Mouse (Mus musculus) hindbrain, embryonic 12.5 days (tissue): ENCODE data around the gene Gm20661. TPM values are rescaled to one million over a fixed set of nuclear protein-coding genes. Genes with fewer than 3 reads are reported as not detected.

Source experiments
- ATAC-seq: fragments of 200-750 bp; cut with Nextera tagmentation; 2 replicates; pipeline ENCODE4 v1.8.0; 2017; ENCODE audit warnings: moderate TSS enrichment; ENCODE audit not compliant: low FRiP score
- H3K27ac ChIP-seq: fragments of 300-500 bp; sonication (generic); 2 replicates; pipeline ENCODE4 v1.5.1; 2016; ENCODE audit warnings: mild to moderate bottlenecking
- H3K27me3 ChIP-seq: fragments of 300-500 bp; sonication (generic); 2 replicates; pipeline ENCODE4 v1.6.1; 2016; ENCODE audit warnings: mild to moderate bottlenecking
- H3K36me3 ChIP-seq: fragments of 300-500 bp; sonication (generic); 2 replicates; pipeline ENCODE4 v1.6.1; 2016; ENCODE audit warnings: mild to moderate bottlenecking
- H3K4me1 ChIP-seq: fragments of 300-500 bp; sonication (generic); 2 replicates; pipeline ENCODE4 v1.6.1; 2016
- H3K4me2 ChIP-seq: fragments of 300-500 bp; sonication (generic); replicated peaks from 2 replicates; pipeline ENCODE4 v1.6.1; 2016; ENCODE audit warnings: mild to moderate bottlenecking
- H3K4me3 ChIP-seq: fragments of 300-500 bp; sonication (generic); 2 replicates; pipeline ENCODE4 v1.5.1; 2016; ENCODE audit warnings: mild to moderate bottlenecking
- H3K9ac ChIP-seq: fragments of 300-500 bp; sonication (generic); 2 replicates; pipeline ENCODE4 v1.6.1; 2016; ENCODE audit warnings: mild to moderate bottlenecking, moderate library complexity
- H3K9me3 ChIP-seq: fragments of 300-500 bp; sonication (generic); replicated peaks from 2 replicates; pipeline ENCODE4 v1.6.1; 2016; ENCODE audit warnings: mild to moderate bottlenecking
- WGBS: fragments of 180-500 bp; shearing (Covaris S2); methylation state at CpG from one replicate; pipeline ENCODE4 v1.1.7; 2016; 5-methylcytosine and 5-hydroxymethylcytosine counted together
- polyA plus RNA-seq: library from polyadenylated mRNA; unstranded; fragments of >200 nt; fragmentation: Nextera tagmentation; extraction: Ambion mirVana; gene quantifications from 2 replicates; pipeline ENCODE4 v1.2.1, GENCODE M21; 2016

Gm20661 gene
- polyA plus RNA-seq, 1 experiment from 2014 or later, result 3.2 TPM

DNA sequence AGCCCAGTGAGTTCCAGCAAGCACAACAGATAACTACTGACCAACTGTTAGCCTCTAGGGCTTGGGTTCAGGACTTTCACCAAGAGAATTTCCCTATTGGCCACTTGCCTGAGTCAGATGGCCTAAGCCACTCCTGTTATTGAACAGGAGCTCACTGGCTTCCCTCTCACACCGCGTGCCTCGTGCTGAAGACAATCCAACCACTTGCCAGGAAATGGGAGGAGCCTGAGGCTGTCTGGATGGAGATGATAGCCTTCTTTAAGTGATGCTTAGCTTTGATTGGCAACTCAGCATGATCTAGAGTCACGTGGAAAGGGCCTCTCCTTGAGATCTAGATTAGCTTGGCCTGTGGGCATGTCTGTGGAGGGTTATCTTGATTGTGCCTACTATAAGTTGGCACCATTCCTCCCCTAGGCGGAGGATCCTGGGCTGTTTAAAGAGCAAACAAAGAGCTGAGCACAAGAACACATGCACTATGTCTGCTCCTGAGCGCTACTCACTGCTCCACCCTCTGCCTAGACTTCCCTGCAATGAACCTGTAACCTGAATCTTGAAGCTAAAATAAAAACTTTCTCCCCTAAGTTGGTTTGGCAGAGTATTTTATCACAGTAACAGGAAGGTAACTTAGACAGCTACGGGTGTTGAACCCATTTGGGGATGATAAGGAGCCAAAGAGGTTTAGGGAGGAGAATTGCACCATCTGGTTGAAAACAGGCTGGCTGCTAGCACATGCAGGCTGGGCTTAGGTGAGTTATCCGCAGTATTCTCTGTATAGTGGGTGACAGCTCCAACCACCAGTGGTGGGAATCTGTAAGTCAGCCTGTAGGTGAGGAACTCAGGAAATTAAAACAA, 10.9 kb upstream of the Gm20661 start:
- Histone ChIP-seq H3K4me2 (no peak overlapping the region), H3K27ac (no peak overlapping the region), H3K4me3 (no peak overlapping the region), H3K36me3 (peaks cover 22% of the 10 kb centered on the region), H3K27me3 (no peaks in the 10 kb centered on the region), H3K4me1 (0 out of 2 replicates have a peak, but pooled peaks cover 4% of the 10 kb centered on the region), H3K9me3 (no peaks in the 10 kb centered on the region), H3K9ac (no peak overlapping the region)
- WGBS, result 85% methylated on average over 8 of the region's 8 CpGs
- ATAC-seq, result no peak

DNA sequence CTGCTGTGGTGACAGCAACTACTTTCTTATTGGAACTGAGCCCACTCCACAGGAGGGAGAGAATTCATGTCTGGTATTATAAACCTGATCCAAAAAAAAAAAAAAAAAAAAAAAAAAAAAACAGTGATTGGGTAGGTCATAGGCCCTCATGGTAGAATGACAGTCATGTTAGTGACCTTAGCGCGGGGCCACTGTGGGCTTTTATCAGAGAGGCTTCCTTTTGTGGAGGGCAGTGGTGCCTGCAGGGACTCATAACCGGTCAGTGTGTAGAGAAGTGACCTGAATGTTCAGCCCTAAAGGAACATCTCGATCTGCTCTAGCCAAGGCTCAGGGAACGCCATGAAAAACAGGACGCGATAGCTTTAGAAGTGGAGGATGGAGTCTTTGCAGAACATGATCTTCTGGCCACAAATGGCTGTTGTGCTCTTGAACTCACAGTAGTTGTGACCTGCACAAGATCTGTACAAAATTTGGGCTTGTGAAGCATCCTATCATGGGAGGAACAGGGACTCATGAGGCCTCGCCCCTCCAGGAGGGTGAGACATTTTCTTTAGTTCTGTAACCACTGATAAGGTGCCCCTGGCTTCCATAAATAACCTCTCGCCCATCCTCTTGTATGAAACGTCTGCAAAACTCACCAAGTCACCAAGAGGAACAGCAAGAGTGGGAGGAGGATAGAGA, 8.2 kb upstream of the Gm20661 start:
- H3K4me2 ChIP-seq, result no peak overlapping the region
- peaks cover 15% of the 10 kb centered on the region for H3K36me3 ChIP-seq
- H3K4me1 ChIP-seq, result 0 out of 2 replicates have a peak, but pooled peaks cover 4% of the 10 kb centered on the region
- no peak overlapping the region; the same call in 1 of the 2 replicates for H3K27ac ChIP-seq
- 82% methylated on average over 10 of the region's 10 CpGs for WGBS
- H3K27me3 ChIP-seq, result no peaks in the 10 kb centered on the region
- H3K9ac ChIP-seq, result no peak overlapping the region
- no peak overlapping the region for H3K4me3 ChIP-seq
- no peaks in the 10 kb centered on the region for H3K9me3 ChIP-seq
- ATAC-seq, result no peak

DNA sequence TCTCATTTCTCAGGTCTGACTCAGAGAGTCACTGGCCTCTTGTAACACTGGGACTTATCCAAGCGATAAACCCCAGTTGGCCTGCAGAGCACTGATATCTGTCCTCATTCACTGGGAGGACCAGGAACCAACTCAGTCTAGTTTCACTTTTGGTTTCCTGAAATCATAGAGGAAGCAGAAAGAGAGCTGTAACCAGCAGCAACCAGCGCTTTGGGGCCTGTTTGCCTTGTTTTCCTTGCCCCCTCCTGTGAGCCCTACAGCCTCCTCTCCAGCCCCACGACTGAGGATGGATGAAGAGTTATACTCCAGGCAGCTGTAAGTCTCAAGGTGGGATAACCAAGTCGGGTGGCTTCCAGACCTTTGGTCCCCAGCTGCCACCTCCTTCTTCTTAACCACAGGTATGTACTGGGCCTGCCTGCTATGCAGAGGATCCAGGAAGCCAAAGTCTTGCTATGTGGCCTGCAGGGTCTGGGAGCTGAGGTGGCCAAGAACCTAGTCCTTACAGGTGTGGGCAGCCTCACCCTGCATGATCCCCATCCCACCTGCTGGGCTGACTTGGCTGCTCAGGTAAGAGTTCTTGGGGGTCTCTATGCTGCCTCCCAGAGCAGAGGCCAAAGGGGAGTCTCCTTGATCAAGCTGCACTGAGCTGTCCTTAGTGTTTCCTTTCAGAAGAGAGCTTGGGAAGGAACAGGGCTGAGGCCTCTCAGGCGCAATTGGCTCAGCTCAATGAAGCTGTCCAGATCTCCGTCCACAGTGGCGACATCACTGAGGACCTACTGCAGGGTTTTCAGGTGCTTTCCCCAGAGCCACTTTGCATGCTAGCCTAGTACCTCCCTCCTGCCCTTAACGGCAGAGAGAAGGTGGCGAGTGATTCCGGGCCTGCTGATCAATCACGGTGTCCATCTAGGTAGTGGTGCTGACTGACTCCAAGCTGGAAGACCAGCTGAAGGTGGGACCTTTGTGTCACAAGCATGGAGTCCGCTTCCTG, 7.2 kb upstream of the Gm20661 start, which contains the start of gene Uba7:
Gene Uba7, plus strand, starts transcription at position 107 of the 988 bp plus-strand sequence.
- no peaks in the 10 kb centered on the region for H3K9me3 ChIP-seq
- H3K27me3 ChIP-seq, result no peaks in the 10 kb centered on the region
- H3K27ac ChIP-seq, result peak within 1 kb of the TSS; percentile 2; the same call in 1 of the 2 replicates
- no peak for ATAC-seq
- H3K4me2 ChIP-seq, result no peak within 1 kb of the TSS
- 74% methylated on average over 12 of the region's 12 CpGs for WGBS
- H3K36me3 ChIP-seq, result peaks cover 6% of the 10 kb centered on the region
- H3K9ac ChIP-seq, result no peak within 1 kb of the TSS
- no peak within 1 kb of the TSS for H3K4me3 ChIP-seq
- peaks cover 6% of the 10 kb centered on the region for H3K4me1 ChIP-seq

DNA sequence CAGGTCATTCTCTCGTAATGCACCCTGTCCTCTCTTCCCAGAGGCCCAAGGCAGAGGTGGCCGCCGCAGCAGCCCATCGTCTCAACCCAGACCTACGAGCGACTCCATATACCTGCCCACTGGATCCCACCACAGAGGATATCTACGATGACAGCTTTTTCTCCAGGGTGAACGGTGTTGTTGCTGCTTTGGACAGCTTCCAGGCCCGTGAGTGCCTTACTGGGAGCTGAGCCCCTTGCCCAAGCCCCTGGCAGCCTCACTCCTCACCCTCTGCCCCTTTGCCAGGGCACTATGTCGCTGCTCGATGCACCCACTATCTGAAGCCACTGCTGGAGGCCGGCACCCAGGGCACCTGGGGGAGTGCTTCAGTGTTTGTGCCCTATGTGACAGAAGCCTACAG, 4.0 kb upstream of the Gm20661 start:
- Histone ChIP-seq H3K27me3 (peaks cover 8% of the 10 kb centered on the region), H3K9ac (no peak overlapping the region), H3K27ac (no peak overlapping the region), H3K4me3 (no peak overlapping the region), H3K4me1 (peaks cover 34% of the 10 kb centered on the region), H3K36me3 (no peaks in the 10 kb centered on the region), H3K9me3 (no peaks in the 10 kb centered on the region), H3K4me2 (no peak overlapping the region)
- ATAC-seq, result no peak
- WGBS, result 93% methylated on average over 12 of the region's 12 CpGs

DNA sequence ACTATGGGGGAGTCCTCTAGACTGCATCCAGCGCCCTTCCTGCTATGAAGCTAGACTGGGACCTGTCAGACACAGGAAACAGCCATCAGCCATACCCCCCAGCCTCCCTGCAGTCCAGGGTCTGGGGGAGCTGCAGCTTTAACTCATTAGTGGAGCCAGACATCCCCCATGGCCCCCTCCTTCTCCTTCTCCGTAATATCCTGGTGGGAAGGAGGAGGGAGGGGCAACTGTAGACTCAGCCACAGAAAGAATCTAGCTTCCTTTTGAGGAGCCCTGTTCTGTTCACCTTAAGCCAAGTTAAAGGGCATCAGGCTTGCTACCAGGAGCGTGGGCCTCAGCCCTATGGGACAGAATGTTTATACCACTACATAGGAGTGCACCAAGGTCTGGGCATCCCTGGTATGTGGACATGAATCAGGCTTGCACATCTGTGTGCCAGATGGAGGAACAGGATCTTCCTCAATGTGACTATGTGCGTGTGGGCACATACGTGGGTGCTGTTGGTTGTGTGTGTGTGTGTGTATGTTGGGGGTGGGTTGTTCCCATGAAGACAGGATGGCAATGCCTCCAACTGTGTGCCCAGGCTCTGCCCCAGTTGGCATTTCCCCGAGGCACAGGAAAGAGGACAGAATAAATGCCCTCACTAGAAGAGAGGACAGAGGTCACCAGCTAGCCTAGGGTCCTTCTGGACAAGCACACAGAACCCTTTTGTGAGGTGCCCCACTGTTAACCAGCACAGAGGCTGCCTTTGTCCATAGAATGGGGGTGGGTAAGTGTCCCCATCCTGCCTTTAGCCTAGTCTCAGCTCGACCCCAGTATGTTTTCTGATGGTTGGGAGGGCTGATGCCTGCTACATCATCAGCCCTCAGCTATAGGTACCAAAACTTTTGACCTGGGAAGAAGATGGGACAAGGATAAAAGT, 913 bp upstream of the Gm20661 start:
- H3K4me3 ChIP-seq, result peak overlapping the region; percentile 6; the same call in 1 of the 2 replicates
- peak overlapping the region; percentile 84 for H3K4me2 ChIP-seq
- 48% methylated on average over 7 of the region's 7 CpGs for WGBS
- H3K9ac ChIP-seq, result no peak overlapping the region
- ATAC-seq, result no peak
- H3K27ac ChIP-seq, result peak overlapping the region; percentile 82
- H3K36me3 ChIP-seq, result no peaks in the 10 kb centered on the region
- H3K4me1 ChIP-seq, result peaks cover 38% of the 10 kb centered on the region
- no peaks in the 10 kb centered on the region for H3K9me3 ChIP-seq
- H3K27me3 ChIP-seq, result peaks cover 24% of the 10 kb centered on the region

DNA sequence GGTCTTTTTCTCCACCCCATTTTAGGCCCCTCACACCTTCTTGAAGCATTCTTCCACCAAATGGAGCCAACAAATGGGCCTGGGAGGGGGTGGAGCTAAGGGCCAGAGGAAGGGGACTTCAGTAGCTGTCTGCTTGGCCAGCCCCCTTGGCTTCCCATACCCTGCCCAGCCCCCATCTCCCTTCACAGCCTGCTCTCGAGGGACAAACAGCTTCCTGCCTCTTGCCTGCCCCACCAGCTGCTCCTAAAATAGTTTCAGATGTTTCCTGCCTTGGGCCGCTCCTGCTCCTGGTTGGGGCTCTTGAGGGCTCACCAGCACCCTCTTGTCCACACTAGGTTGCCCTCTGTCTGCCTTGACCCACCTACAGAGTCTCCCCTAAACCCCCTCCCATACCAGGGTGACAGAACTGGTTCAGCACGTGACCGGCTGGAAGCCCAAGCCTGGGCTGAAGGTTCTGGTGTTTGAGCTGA, 598 bp downstream of the Gm20661 start:
- Histone ChIP-seq H3K4me3 (peak overlapping the region; percentile 62), H3K36me3 (no peaks in the 10 kb centered on the region), H3K4me1 (peaks cover 41% of the 10 kb centered on the region), H3K9me3 (no peaks in the 10 kb centered on the region), H3K9ac (peak overlapping the region; percentile 35; the same call in 1 of the 2 replicates), H3K27me3 (peaks cover 24% of the 10 kb centered on the region), H3K27ac (peak overlapping the region; percentile 82), H3K4me2 (peak overlapping the region; percentile 84)
- ATAC-seq, result no peak
- whole genome bisulfite sequencing, result 37% methylated on average over 4 of the region's 4 CpGs

DNA sequence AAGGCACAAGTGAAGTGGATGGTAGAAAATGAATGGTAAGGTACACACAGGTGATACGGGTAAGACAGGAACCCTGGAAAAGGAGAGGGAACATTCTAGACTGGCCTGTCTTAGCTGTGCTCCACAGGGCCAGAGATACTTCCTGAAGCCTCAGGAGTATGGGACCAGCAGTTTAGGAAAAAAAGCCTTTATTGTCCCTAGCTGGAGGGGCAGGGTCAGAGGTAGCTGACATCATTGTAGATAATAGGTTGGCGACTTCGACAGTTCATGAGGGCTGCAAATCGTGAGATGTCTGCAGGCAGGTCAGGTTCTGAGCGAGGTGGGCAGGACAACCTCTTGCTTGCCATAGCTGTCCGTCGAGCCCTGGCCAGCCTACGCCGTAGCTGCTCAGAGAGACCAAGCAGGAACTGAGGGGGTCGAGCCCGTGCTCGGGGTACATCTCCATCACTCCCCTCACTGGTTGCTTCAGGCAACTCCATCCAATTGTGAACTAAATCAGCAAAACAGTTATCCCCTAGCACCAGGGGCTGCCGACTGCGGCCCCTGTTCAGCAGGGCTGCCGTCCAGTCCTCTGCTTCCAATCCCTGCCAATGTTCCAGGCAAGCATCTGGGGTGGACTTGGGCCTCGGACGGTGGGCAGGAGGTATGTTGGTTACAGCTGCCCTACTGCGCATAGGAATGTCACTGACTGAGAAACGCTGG, 1.3 kb downstream of the Gm20661 start:
- H3K9me3 ChIP-seq, result no peaks in the 10 kb centered on the region
- no peaks in the 10 kb centered on the region for H3K36me3 ChIP-seq
- H3K27ac ChIP-seq, result peak overlapping the region; percentile 82
- H3K4me3 ChIP-seq, result peak overlapping the region; percentile 62
- peak overlapping the region; percentile 68 for H3K9ac ChIP-seq
- WGBS, result 58% methylated on average over 19 of the region's 19 CpGs
- no peak for ATAC-seq
- peak overlapping the region; percentile 84 for H3K4me2 ChIP-seq
- H3K27me3 ChIP-seq, result peaks cover 24% of the 10 kb centered on the region
- H3K4me1 ChIP-seq, result peaks cover 41% of the 10 kb centered on the region

DNA sequence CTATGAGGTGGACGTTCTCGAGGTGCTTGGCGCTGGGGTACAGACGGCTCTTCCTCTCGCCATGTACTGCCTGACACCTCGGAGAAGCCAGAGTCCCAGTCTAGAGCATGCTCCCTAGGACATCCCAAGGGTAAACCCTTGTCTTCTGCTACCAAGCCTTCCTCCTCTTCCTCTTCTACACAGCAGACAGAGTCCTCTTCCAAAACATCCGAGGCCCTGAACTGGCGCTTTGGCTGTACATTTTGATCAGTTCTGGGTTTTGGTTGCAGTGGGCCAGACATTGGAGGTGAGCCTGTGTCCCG, 1.8 kb downstream of the Gm20661 start:
- H3K9me3 ChIP-seq, result no peaks in the 10 kb centered on the region
- no peak for ATAC-seq
- peak overlapping the region; percentile 84 for H3K4me2 ChIP-seq
- H3K36me3 ChIP-seq, result no peaks in the 10 kb centered on the region
- 53% methylated on average over 9 of the region's 9 CpGs for WGBS
- peaks cover 41% of the 10 kb centered on the region for H3K4me1 ChIP-seq
- H3K27ac ChIP-seq, result peak overlapping the region; percentile 82
- H3K27me3 ChIP-seq, result peaks cover 24% of the 10 kb centered on the region
- H3K9ac ChIP-seq, result peak overlapping the region; percentile 68
- peak overlapping the region; percentile 62 for H3K4me3 ChIP-seq

DNA sequence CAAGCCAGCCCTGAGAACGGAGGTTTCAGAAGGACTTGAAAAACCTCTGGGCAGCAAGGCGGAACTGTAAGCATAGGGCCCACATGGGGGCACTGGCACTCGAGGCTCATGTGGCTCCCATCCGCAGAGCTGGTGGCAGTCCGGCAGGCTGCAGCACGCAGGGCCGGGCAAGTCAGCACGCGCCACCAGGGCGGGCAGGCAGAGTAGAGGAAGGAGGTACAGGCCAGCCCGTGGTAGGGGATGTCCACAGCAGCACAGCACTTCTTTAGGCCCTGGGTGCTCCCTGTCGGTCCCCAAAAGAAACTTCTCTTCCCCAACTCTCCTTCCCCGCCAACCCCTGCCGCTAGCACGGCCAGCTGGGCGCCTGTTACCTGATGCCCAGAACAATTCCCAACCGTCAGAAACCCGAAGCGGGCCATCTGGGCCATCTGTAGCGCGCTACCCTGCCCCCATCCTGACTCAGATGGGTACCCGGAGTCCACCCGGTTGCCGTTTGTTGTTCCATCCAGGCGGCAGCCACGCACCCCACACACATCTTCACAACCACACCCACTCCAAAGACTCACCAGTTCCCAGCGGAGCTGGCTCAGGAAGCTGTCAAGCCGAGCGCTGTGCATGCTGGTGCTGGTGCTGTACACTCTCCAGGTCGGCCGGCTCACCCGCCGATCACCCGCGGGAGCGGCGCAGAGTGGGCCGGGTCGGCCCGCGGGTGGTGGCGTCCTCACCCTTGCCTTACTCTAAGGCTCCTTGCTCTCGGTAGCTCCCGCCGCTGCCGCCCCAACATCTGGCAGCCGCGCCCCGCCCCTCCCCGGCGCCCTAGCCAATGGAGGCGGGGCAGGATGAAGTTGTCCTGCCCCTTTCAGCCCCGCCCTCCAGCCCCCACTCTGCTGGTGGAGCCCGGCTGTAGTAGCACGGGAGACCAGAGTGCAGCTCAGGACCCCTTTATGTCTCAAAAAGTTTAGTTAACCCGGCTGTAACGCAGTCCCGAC, 2.6 kb downstream of the Gm20661 start, which contains the start of gene Inka1:
Gene Inka1, minus strand, starts transcription at position 749 of the 989 bp plus-strand sequence.
- ATAC-seq, result peak; percentile 77
- Histone ChIP-seq H3K9me3 (no peaks in the 10 kb centered on the region), H3K4me1 (peaks cover 41% of the 10 kb centered on the region), H3K36me3 (no peaks in the 10 kb centered on the region), H3K27me3 (peaks cover 24% of the 10 kb centered on the region), H3K27ac (peak within 1 kb of the TSS; percentile 82), H3K4me2 (peak within 1 kb of the TSS; percentile 84), H3K4me3 (peak within 1 kb of the TSS; percentile 62), H3K9ac (peak within 1 kb of the TSS; percentile 68)
- WGBS, result under 1% methylated on average over 58 of the region's 58 CpGs
